Mouse (Mus musculus) skeletal muscle tissue, adult 2 months (tissue): Measurements from ENCODE around the gene Pigo.
A peak's percentile ranks its signal among the peaks of the same experiment; 100 is the strongest.

Experiments
- DNase-seq: peaks from one replicate; pipeline ENCODE4 v3.0.0-alpha.2; 2012; ENCODE audit warnings: low read depth, low spot score

Gene Pigo

DNA sequence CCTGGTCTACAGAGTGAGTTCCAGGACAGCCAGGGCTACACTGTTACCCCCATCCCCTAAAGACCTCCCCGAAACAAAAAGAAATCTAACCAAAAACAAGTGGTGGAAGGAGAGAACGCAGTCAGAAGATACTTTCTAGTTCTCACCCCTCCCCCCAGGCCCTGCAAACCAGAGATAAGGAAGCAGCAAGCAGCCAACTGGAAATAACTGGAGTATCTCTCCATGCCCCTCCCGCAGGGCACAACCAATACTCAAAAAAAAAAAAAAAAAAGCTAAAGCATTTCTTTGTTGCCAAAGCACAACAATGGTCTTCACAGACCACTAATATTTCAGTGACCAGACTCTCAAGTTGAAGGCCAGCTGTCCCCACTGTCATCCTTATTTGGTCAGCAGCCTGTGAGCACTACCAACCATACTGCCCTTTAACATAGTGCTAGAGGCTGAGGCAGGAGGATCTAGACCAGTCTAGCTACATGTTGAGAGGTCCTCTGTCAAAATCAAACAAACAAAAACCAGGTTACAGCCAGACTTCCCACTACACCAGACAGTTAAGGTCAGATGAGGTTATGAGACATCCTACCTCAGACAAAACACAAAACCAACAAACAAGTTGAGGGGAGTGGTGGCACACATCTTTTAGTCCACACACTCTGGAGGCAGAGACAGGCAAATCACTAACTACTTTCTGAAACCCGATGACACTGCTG is 12.4 kb upstream of the Pigo start:
- DNase-seq = no peak

DNA sequence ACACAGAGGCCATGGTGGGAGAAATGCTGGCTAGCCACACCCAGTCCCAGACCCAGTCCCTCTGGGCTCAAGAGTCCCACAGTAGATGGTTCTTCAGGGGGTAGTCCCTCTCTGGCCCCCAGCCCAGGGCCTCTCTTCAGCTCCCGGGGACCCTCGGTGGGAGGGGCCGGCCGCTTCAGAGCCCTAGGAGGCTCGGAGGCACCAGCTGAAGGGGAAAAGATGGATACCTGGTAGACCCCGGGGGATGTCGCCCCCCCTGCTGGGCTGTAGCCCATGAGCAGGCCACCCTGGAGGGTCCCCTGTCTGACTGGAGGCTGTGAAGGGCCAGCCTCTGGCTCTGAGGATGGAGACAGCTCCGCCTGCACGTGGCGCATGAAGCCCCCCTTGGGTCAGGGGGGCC is 10.7 kb upstream of the Pigo start:
- DNase-seq = no peak

DNA sequence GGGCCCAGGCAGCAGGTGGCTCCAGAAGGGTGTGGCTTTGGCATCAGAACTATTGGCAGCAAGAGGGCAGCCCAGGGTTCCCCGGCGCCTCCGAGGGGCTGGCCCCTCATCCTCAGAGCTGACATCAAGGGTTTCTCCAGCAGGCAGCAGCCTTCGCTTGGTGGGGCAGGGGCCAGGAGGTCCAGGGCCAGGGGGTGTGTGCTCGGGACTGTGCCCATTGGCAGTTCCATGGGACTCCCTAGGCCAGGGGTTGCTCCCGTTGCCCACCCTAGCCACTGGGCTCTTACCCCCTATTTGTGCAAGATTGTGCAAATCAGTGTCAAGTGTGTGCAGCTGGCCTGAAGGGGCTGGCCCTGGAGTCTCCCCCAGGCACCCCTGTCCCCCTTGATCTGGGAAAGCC is 10.2 kb upstream of the Pigo start:
- DNase-seq = no peak

DNA sequence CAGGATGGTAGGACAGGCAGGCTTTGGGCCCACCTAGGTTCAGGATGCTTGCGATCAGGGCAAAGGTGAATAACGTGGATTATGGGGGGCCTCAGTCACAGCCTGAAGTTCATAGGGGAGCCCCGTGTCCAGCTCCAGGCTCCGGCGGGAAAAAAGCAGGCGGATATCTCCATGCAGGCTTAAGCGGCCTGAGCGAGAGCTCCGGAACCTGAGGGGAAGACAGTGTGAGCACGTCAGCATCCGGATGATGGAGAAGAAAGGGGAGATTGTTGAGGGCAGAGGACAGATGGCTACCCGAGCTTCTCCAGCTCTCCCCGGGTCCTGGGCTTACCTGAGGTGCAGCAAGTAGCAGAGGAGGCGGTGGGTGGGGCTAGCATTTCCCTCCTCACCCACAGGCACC is 7.9 kb upstream of the Pigo start:
- DNase-seq = no peak

DNA sequence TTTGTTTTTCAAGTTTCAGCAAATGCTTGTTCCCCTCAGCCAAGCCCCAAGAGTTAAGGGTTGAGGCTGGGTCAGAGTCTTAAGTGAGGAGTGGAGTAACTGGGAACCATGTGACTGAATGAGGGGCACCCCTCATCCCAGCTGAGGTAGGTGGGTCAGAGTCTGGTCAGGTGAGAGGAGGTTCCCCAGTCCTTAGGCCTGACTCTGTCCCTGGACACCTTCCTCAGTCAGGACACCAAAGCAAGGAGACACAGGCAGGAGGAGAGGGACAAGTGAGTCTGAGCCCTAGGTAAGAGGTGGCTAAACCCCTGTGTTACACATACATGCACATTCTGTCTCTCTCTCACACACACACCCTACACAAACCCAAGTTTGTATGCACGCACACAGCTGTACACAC is 6.9 kb upstream of the Pigo start:
- no peak for DNase-seq

DNA sequence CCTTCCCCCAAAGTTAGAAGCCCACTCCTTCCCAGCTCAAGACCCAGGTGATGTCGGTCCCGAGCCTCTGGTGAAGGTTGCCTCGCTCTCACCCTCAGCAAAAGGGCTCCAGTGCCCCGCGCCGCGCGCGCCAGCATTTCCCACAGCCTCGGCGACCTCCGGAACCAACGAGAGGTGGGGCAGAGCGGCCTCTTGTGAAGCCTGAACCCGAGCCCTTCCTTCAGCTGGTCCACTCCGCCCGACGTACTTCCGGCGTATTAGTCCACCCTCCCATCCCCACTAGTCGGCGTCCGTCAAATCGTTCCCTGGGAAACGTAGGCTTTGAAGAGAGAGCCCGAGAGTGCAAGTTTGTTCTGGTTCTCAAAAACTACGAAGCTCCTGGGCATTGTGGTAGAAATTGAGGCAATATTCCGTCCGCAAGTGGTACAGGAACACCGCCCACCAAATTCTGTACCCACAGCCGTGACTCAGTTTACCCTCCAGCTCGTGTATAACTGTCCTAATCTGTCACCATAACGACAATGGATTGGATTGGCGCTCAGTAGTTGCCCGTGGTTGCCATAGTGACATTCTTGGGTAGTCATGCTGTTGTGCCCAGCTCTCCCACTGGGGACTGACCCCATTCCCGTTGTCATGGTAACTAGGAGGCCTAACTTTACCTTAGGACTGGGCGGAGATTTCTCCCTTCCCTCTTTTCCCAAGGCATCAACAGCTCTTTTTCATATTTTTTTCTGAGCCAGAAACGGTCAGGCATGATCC is 5.8 kb upstream of the Pigo start, which contains the start of gene Stoml2:
Gene Stoml2 (minus strand): TSS at position 474 of the 759 bp plus-strand sequence.
- DNase-seq = peak; percentile 89

DNA sequence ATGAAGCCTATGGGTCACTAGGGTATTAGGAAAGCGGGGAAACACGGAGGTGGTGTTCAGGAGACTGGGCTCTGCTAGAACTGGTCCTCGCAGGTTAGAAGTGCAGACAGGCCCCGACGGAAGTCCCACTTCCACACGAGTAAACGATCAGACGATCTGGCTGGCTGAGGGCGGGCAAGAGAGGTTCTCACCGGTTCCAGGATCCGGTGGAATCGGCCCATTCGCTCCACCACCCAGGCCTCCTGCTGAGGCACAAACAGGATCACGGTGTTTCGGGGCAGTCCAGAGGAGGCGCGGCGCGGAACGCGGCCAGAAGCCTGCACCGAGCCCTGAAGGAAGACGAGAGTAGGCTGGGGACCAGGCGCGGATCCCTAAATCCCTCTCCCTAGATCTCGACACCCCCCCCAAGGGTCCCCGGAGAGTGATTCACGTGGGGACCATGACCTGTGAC is 5.2 kb upstream of the Pigo start:
- no peak for DNase-seq

DNA sequence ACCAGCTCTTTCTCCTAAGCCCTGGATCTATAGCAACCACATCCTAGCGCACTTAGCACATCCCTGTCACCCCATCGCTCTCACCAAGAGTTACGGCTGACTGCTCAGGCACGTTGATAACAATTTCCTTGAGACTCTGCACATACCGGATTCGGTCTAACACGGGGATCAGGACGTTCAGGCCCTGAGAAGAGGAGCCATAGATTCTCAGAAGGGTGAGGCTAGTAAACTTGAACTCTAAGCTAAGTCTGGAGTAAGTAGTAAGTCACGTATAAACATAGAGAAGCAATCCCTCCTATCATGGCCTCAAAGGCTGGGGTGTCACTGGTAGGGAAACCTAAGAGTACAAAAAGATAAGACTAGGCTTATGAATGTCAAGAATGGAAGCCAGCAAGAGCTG is 4.7 kb upstream of the Pigo start:
- DNase-seq = no peak

DNA sequence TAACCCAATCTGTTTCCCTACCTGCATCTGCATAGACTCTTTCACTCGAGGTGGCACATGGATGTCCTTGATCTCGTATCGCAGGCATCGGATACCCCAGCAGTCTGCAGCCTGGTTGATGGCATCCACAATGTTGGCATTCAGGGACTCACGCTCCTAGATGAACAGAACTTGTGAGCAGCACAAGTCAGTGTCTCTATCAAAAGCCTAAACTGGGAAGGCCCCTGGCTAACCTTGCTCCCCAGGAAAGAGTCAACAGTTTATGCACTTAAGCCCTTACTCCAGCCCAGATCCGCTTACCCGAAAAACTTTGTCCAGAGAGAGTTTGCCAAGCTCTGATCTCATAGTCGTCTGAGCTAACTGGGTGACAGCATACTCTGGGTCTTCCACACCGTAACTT is 4.1 kb upstream of the Pigo start:
- DNase-seq = no peak

DNA sequence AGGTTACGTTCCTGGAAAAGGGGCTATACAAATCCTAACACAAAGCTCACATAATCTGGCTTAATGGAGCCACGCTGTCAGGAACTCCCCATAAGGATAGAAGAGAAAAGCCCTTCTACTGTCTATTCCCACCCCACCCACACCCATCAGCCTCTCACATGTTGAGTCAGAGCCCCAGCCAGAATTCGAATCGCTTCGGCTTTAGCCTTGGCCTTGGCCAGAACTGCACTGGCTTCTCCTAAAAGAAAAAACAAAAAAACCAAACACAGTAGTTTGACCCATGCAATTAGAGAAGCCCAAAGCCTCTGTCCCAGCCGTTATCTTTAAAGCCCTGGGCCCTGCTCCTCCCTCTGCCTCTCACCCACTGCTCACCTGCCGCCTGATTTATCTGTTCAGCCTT is 3.5 kb upstream of the Pigo start:
- no peak for DNase-seq

DNA sequence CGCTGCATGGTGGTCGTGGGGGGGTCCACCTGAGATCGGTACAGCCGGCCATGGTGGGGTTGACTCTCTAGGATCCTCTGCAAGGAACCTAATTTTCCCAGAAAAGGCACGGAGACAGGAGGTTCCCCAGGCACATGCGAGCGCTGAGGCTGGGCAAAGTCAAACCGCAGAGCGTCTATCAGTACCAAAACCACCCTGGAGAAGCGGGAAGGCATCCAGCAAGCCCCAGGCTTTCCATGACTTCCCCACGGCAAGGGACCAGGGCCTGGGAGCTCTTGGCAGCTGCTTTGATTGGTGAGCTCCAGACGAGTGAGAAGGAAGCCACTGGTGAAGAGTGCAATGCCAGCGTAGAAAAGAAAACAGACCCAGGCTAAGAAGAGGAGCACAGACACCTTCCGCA is 946 bp downstream of the Pigo start:
- DNase-seq = no peak

DNA sequence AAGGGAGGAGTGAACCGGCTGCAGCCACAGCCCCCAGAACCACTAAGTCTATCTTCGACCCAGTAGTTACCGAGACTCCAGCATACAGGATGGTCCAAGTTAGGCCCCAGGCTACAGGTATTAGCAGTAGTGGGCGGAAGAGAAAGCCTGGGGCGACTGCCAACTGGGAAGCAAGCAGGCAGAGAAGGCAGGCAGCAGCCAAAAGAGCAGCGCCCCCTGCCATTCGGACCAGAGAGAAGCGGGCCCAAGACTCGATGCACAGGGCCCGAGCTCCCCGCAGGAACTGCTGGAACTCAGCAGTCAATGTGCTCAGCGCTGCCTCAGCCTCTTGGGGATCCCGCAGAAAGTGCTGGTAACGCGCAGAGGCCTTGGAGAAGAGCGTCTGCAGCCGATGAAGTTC is 4.3 kb downstream of the Pigo start:
- DNase-seq = no peak

DNA sequence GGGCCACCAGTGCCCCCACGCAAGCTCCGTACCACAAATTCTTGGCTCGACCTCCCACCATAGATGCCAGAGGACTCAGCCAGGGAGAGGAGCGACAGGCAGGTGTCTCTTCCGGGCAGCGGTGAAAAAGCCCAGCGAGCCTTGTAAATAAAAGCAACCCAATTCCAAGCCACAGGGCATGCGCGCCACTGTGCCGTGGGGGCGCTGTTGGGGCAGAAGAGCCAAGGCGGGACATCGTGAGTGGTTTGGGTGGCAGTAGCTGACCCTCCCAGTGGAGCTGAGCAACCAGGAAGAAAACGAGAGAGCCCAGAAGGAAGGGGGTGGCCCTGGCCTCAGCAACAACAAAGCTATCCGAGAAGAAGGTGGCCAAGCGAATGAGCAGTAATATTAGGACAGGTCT is 4.7 kb downstream of the Pigo start:
- no peak for DNase-seq

DNA sequence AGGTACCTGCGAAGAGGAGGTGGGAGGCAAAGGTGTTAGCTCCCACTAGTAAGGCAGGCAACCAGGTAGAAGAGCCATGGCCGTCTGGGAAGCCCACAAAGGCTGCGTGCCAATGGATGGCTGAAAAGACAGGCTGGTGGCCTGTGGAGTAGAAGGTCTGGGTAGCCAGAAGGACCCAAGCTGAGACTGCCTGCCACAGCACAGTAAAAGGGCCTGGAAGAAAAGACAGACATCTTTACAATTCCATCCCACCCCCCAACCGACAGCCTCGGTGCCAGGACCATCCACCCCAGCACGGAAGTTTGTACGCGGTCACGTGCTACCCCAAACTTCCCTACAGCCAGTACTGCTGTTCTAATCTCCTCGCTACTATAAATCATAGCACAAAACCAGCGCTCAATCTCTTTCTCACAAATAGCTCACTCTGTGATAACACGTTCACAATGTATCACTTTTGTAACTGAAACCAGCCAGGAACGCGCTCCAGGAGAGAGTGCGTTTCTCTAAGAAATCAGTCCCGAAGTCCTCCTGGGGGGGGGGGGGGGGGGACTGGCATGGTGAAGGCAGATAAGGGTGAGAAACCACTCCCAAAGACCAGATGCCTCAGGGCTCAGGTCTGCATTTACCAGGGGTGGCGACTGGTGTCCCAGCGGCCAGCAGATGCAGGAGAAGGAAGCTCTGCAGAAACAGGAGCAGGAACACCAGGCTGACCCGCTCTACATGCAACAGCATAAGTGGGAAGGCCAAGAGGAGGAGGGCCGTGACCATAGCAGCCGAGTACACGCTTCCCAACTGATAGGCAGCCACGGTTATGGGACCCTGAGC is 5.8 kb downstream of the Pigo start:
- no peak for DNase-seq

DNA sequence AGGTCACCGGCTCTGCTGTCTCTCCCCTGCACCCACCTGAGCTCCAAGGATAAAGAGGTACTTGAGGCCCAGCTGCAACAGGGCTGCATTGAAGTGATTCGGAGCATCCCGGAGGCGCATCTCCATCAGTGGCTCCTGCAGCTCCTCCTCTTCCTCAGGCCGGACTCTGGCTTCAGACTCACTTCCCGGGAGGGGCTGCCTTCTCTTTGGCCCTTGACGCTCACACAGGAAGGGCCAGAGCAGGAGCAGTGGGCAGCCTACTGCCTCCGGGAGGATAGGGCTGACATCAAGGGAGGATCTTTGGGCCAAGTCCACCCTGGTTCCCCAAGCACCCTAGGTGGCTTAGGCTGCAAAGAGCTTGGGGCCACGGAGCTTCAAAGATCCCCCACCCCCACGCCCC is 6.4 kb downstream of the Pigo start:
- DNase-seq = no peak

DNA sequence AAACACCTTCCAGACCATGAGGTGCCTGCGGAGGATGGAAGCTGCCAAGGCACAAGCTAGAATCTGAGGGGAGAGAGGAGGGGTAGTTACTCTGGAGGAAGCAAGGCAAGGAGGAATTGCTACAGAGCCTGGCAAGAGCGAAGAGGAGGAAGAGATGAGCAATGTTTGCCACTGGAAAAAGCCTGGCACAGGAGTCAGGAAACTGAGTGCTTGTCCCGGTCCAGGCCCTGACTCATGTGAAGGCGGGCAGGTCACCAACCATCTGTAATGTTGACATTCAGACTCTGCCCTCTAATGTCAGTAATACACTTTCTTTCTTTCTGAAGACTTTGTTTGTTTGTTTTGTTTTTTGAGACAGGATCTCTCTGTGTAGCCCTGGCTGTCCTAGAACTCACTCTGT is 7.5 kb downstream of the Pigo start:
- DNase-seq = no peak

DNA sequence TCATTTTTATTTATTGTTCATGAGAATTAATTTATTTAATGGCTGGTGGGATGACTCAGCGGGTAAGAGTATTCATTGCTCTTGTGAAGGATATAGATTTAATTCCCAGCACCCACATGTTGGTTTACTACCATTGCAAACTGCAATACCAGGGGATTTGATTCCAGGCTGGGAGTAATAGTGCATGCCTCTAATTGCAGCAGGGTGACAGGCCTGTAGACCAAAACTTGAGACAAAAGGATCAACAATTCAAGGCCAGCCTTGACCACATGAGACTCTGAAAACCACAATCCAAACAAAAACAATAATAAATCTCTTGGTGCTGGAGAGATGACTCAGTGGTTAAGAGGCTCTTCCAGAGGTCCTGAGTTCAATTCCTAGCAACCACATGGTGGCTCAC is 13.5 kb downstream of the Pigo start:
- DNase-seq = no peak

DNA sequence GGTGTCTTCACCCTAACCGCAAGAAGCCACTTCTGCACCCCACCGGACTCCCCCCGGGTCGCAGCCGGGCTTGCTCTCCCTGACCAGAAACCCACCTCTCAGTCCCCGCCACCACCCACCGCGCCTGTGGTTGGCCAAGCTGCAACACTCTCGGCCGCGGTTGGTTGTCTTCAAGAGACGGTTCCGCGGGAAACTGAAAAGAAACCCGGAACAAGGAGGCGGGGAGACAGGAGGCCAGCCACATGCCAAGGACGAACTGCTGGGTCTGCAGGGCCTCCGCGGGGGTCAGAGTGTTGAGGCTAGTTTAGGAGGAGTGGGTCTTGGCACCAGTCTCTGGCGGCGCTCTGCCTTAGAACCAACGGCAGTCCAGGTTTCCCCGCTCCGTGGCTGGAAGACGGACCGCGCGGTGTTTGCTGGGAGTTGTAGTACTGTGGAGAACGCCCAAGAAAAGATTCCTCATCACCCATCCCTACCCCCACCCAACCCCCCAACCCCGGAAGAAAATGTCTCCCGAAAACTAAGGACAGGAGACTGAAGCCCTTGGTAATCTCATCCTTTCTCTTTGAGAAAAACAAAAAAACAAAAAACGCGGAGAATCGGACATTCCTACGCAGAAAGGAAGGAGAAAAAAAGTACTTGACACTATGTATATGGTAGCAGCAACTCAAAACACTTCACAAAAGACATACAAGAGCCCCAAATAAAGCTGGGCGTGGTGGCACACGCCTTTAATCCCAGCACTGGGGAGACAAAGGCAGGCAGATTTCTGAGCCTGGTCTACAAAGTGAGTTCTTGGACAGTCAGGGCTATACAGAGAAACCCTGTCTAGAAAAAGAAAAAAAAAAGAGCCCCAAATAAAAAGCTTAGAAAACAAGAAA is 15.2 kb downstream of the Pigo start, which contains the start of gene Fancg:
Gene Fancg (minus strand): TSS at position 346 of the 878 bp plus-strand sequence.
- peak; percentile 44 for DNase-seq

DNA sequence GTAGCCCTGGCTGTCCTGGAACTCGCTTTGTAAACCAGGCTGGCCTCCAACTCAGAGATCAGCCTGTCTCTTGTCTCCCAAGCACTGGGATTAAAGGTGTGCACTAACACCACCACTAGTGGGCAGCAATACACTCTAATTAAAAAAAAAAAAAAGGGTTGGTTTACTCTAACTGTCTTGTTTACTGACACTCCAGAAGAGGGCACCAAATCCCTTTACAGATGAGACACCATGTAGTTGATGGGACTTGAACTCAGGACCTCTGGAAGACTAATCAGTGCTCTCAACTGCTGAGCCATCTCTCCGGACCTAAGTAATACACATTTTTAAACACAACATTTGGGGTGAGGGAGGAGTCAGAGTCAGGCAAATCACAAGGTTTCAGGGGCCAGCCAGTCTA is 19.9 kb downstream of the Pigo start:
- peak; percentile 38 for DNase-seq

DNA sequence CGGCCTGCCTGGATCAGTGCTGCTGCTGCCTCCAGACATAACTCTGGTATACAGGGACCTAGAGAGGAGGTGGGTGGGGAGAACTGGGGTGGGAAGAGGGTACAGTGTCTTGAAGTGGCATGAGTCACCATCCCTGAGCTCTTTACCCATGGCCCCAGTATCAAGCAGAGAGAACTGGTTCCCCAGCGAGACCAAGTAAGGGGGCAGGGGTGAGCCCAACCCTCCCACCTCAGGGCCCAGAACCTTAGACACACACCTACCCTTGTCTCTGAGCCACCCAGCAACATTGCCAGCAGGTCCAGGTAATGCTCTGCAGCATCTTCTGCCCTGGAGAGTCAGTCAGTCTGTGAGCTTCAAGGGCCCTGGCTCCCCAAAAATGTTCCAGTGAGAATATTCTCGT is 20.7 kb downstream of the Pigo start:
- no peak for DNase-seq

DNA sequence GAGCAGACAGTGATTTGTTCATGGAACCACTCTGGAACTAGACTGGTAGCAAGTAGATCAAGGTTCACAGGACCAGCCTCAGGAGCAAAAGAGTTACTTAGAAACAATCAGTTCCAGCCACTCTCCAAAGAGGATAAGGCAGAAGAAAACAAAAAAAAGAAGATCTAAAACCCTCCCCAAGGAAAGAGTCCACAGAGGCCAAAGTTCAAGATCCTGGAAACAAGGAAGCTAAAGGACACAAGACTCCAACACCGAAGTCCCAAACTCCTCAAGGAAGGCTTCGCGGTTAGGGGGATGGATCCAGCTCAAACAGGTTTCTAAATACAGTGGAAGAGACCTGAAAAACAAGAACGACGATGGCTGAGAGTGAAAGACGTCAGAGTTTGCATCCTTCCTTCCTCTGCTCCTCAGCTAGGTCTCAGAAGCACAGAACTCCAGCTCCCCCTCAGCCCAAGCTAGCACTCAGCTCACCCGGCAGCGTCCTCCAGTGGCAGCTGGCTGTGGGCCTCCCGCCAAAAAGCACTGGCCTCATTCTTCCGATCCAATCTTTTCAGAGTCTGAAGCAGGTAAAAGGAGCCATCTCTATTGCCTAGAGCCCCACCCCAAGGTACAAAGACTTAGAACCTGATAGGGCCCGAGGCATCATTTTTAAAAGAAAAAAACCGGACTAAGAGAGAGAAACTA is 22.7 kb downstream of the Pigo start:
- no peak for DNase-seq
